Mouse (Mus musculus): Measurements from ENCODE around the gene Phf20. TPM values are rescaled to one million over a fixed set of nuclear protein-coding genes. Genes with fewer than 3 reads are reported as not detected.
A peak's percentile ranks its signal among the peaks of the same experiment; 100 is the strongest.

The Phf20 gene
- polyA plus RNA-seq, 1 experiment = 5.9 TPM

- no peak for DNase-seq (ENCODE audit: low read depth, low spot score)
- whole genome bisulfite sequencing = 44% methylated on average over 5 of the region's 5 CpGs
Measured at GRCm38 (mm10) chr2:156307261-156307660, 111.0 kb downstream of the Phf20 start.

GRCm38 (mm10) chr2:156309948-156310347 is 113.7 kb downstream of the Phf20 start:
- no peak for DNase-seq (ENCODE audit: low read depth, low spot score)
- WGBS = 97% methylated on average over 5 of the region's 5 CpGs

GRCm38 (mm10) chr2:156310455-156310854 is 114.2 kb downstream of the Phf20 start:
- WGBS = 89% methylated on average over 5 of the region's 5 CpGs

GRCm38 (mm10) chr2:156310945-156311344 is 114.7 kb downstream of the Phf20 start:
- no peak for DNase-seq (ENCODE audit: low read depth, low spot score)
- WGBS = 89% methylated on average over 5 of the region's 5 CpGs

More at GRCm38 (mm10) chr2:156310455-156310854, 114.2 kb downstream of the Phf20 start:
- no peak for DNase-seq (ENCODE audit: low read depth, low spot score)

- DNase-seq (ENCODE audit: low read depth, low spot score) = no peak
- 9% methylated on average over 8 of the region's 8 CpGs for WGBS
Measured at GRCm38 (mm10) chr2:156311441-156311840, 115.2 kb downstream of the Phf20 start.

- DNase-seq (ENCODE audit: low read depth, low spot score) = no peak
- WGBS = under 1% methylated on average over 53 of the region's 53 CpGs
Measured at GRCm38 (mm10) chr2:156311841-156312291, 115.6 kb downstream of the Phf20 start.

- DNase-seq (ENCODE audit: low read depth, low spot score) = peak; percentile 64
- under 1% methylated on average over 48 of the region's 49 CpGs for WGBS
Measured at GRCm38 (mm10) chr2:156312297-156312897, 116.1 kb downstream of the Phf20 start, which contains the start of the genes Cnbd2 and Scand1. Gene Cnbd2, plus strand, starts transcription at chr2:156312299. Gene Scand1, minus strand, starts transcription at chr2:156312704.

GRCm38 (mm10) chr2:156313153-156313552 is 116.9 kb downstream of the Phf20 start:
- DNase-seq (ENCODE audit: low read depth, low spot score) = no peak
- 36% methylated on average over 3 of the region's 3 CpGs for WGBS

- WGBS = 95% methylated on average over 6 of the region's 6 CpGs
- DNase-seq (ENCODE audit: low read depth, low spot score) = no peak
Measured at GRCm38 (mm10) chr2:156314811-156315210, 118.5 kb downstream of the Phf20 start.

GRCm38 (mm10) chr2:156318491-156318890 is 122.2 kb downstream of the Phf20 start:
- DNase-seq (ENCODE audit: low read depth, low spot score) = no peak

- no peak for DNase-seq (ENCODE audit: low read depth, low spot score)
- 92% methylated on average over 6 of the region's 6 CpGs for WGBS
Measured at GRCm38 (mm10) chr2:156321538-156321937, 125.3 kb downstream of the Phf20 start.

GRCm38 (mm10) chr2:156324116-156324588 is 127.9 kb downstream of the Phf20 start:
- DNase-seq (ENCODE audit: low read depth, low spot score) = no peak
- 47% methylated on average over 6 of the region's 6 CpGs for WGBS

GRCm38 (mm10) chr2:156324681-156325080 is 128.4 kb downstream of the Phf20 start:
- WGBS = 35% methylated on average over 5 of the region's 5 CpGs
- no peak for DNase-seq (ENCODE audit: low read depth, low spot score)

GRCm38 (mm10) chr2:156330681-156331080 is 134.4 kb downstream of the Phf20 start:
- 74% methylated on average over 1 of the region's 1 CpGs for WGBS
- DNase-seq (ENCODE audit: low read depth, low spot score) = no peak

GRCm38 (mm10) chr2:156331446-156331965 is 135.2 kb downstream of the Phf20 start:
- no peak for DNase-seq (ENCODE audit: low read depth, low spot score)
- 78% methylated on average over 7 of the region's 7 CpGs for WGBS

GRCm38 (mm10) chr2:156340078-156340477 is 143.8 kb downstream of the Phf20 start:
- 72% methylated on average over 4 of the region's 4 CpGs for WGBS
- no peak for DNase-seq (ENCODE audit: low read depth, low spot score)

GRCm38 (mm10) chr2:156344775-156345532 is 148.7 kb downstream of the Phf20 start:
- WGBS = 64% methylated on average over 12 of the region's 12 CpGs
- no peak for DNase-seq (ENCODE audit: low read depth, low spot score)

GRCm38 (mm10) chr2:156348812-156349211 is 152.5 kb downstream of the Phf20 start:
- WGBS = 79% methylated on average over 4 of the region's 4 CpGs
- no peak for DNase-seq (ENCODE audit: low read depth, low spot score)

- no peak for DNase-seq (ENCODE audit: low read depth, low spot score)
- 86% methylated on average over 4 of the region's 4 CpGs for WGBS
Measured at GRCm38 (mm10) chr2:156349286-156349848, 153.1 kb downstream of the Phf20 start.

- DNase-seq (ENCODE audit: low read depth, low spot score) = no peak
- 87% methylated on average over 7 of the region's 7 CpGs for WGBS
Measured at GRCm38 (mm10) chr2:156351243-156351642, 155.0 kb downstream of the Phf20 start.
